Mouse (Mus musculus) neural tube, embryonic 13.5 days (tissue): Measurements from ENCODE around the gene Avpr1b. TPM values are rescaled to one million over a fixed set of nuclear protein-coding genes. Genes with fewer than 3 reads are reported as not detected.

Experiments used
- ATAC-seq: fragments of 200-750 bp; cut with Nextera tagmentation; 2 replicates; pipeline ENCODE4 v1.8.0; 2017; ENCODE audit warnings: low read depth, mild to moderate bottlenecking, moderate TSS enrichment, moderate library complexity
- H3K27ac ChIP-seq: fragments of 300-500 bp; sonication (generic); replicated peaks from 2 replicates; pipeline ENCODE4 v1.5.1; 2015; ENCODE audit warnings: moderate library complexity, mild to moderate bottlenecking, inconsistent platforms
- H3K27me3 ChIP-seq: fragments of 300-500 bp; sonication (generic); 2 replicates; pipeline ENCODE4 v1.6.1; 2015; ENCODE audit warnings: mild to moderate bottlenecking, inconsistent platforms
- H3K36me3 ChIP-seq: fragments of 300-500 bp; sonication (generic); 2 replicates; pipeline ENCODE4 v1.6.1; 2015; ENCODE audit warnings: mild to moderate bottlenecking, inconsistent platforms
- H3K4me1 ChIP-seq: fragments of 300-500 bp; sonication (generic); replicated peaks from 2 replicates; pipeline ENCODE4 v1.6.1; 2015; ENCODE audit warnings: inconsistent platforms
- H3K4me2 ChIP-seq: fragments of 300-500 bp; sonication (generic); 2 replicates; pipeline ENCODE4 v1.6.1; 2015; ENCODE audit warnings: inconsistent platforms, mild to moderate bottlenecking, moderate library complexity
- H3K4me3 ChIP-seq: fragments of 300-500 bp; sonication (generic); 2 replicates; pipeline ENCODE4 v1.5.1; 2015; ENCODE audit warnings: mild to moderate bottlenecking, inconsistent platforms
- H3K9ac ChIP-seq: fragments of 300-500 bp; sonication (generic); 2 replicates; pipeline ENCODE4 v1.6.1; 2015; ENCODE audit warnings: moderate library complexity, mild to moderate bottlenecking, inconsistent platforms
- H3K9me3 ChIP-seq: fragments of 300-500 bp; sonication (generic); 2 replicates; pipeline ENCODE4 v1.6.1; 2016; ENCODE audit warnings: inconsistent platforms
- WGBS: fragments of 180-500 bp; shearing (Covaris S2); methylation state at CpG from one replicate; pipeline ENCODE4 v1.1.7; 2015; 5-methylcytosine and 5-hydroxymethylcytosine counted together
- polyA plus RNA-seq: library from polyadenylated mRNA; unstranded; fragments of >200 nt; fragmentation: Nextera tagmentation; extraction: Ambion mirVana; gene quantifications from 2 replicates; pipeline ENCODE4 v1.2.1, GENCODE M21; 2015

Gene Avpr1b
- polyA plus RNA-seq, 1 experiment from 2014 or later, result not detected

- Histone ChIP-seq H3K27ac (peak overlapping the region; percentile 85), H3K4me2 (peak overlapping the region; percentile 49), H3K4me1 (peaks cover 7% of the 10 kb centered on the region), H3K4me3 (peak overlapping the region; percentile 24), H3K27me3 (no peaks in the 10 kb centered on the region), H3K9ac (peak overlapping the region; percentile 64), H3K36me3 (no peaks in the 10 kb centered on the region), H3K9me3 (no peaks in the 10 kb centered on the region)
- ATAC-seq, result peak; percentile 92
- WGBS, result under 1% methylated on average over 11 of the region's 11 CpGs
These were observed 58.9 kb downstream of the Avpr1b start for GRCm38 (mm10) chr1:131657945-131658354.

DNA sequence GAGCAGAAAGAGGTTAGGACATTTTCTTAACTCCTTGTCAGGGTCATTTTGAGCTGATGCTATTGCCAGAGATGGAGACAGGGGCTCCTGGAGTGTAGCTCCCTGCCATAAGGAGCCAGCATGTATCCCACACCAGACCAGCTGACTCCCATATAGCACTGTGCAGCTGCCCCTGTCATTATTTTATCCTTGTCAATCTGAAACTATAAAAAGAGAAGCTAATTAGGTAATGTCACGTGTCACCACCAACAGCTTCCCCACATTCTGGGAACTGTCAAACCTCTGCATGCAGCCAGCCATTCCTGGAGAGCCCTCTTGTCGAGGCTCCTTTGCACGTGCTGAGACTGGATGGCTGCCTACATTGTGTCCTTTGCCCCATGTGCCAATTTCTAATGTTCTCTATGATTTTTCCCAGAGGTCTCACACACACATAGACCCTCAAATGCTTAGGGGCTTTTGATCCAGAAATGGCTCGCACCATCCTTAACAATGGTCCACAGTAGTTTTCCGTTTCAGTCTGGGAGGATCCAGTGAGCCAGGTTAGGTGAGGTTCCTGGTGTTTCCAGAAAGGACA, 60.6 kb downstream of the Avpr1b start:
- no peak overlapping the region for H3K4me3 ChIP-seq
- no peaks in the 10 kb centered on the region for H3K36me3 ChIP-seq
- H3K9ac ChIP-seq, result no peak overlapping the region
- peaks cover 7% of the 10 kb centered on the region for H3K4me1 ChIP-seq
- no peak for ATAC-seq
- H3K9me3 ChIP-seq, result no peaks in the 10 kb centered on the region
- H3K4me2 ChIP-seq, result no peak overlapping the region
- H3K27ac ChIP-seq, result no peak overlapping the region
- WGBS, result 76% methylated on average over 5 of the region's 5 CpGs
- H3K27me3 ChIP-seq, result no peaks in the 10 kb centered on the region

DNA sequence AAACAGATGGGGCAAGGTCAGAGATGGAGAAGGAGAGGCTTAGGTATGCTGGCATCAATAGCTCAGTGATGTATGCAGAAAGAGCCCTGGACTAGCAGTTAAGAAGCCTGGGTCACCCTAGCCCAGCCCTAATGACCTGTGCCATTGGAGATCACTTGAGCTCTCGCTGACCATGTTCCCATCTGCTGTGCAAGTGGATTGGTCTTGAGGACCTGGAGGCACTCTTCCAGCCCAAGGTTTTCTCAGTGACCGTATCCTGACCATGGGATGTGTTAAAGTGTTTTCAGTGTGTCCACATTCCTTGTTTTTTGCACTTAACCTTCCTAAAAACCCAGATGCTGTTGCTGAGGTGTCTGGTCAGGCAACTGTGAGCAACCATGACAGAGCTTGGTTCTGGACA, 61.2 kb downstream of the Avpr1b start:
- no peak overlapping the region for H3K4me3 ChIP-seq
- no peak for ATAC-seq
- peaks cover 7% of the 10 kb centered on the region for H3K4me1 ChIP-seq
- no peaks in the 10 kb centered on the region for H3K27me3 ChIP-seq
- H3K36me3 ChIP-seq, result no peaks in the 10 kb centered on the region
- H3K27ac ChIP-seq, result no peak overlapping the region
- H3K4me2 ChIP-seq, result no peak overlapping the region
- 71% methylated on average over 2 of the region's 2 CpGs for WGBS
- no peaks in the 10 kb centered on the region for H3K9me3 ChIP-seq
- no peak overlapping the region for H3K9ac ChIP-seq

- Histone ChIP-seq H3K4me2 (no peak overlapping the region), H3K27me3 (no peaks in the 10 kb centered on the region), H3K27ac (no peak overlapping the region), H3K9ac (no peak overlapping the region), H3K4me3 (no peak overlapping the region), H3K4me1 (peaks cover 7% of the 10 kb centered on the region), H3K36me3 (no peaks in the 10 kb centered on the region), H3K9me3 (no peaks in the 10 kb centered on the region)
- ATAC-seq, result no peak
- WGBS, result 80% methylated on average over 7 of the region's 7 CpGs
These were observed 61.9 kb downstream of the Avpr1b start for GRCm38 (mm10) chr1:131660716-131661472.

Other genes with a start within 250 kb of the Avpr1b start
- gene Srgap2, start 71.9 kb upstream of the Avpr1b start, polyA plus RNA-seq, result 13.4 and 18.4 TPM in 2 replicates
- gene Fam72a, start 71.3 kb upstream of the Avpr1b start, polyA plus RNA-seq, result 0.84 and 1.7 TPM in 2 replicates
- gene Ctse, start 39.1 kb downstream of the Avpr1b start, polyA plus RNA-seq, result not detected in 2 replicates
- gene Rab7b, start 89.5 kb downstream of the Avpr1b start, polyA plus RNA-seq, result 0.36 and 1.8 TPM in 2 replicates
- not detected in 2 replicates for gene Slc26a9, start 144.8 kb downstream of the Avpr1b start, polyA plus RNA-seq
- gene Pm20d1, start 198.1 kb downstream of the Avpr1b start, polyA plus RNA-seq, result 0.14 and 0.29 TPM in 2 replicates
- gene Slc41a1, start 228.3 kb downstream of the Avpr1b start, polyA plus RNA-seq, result 13.0 and 13.9 TPM in 2 replicates